In genomic region chr3:139198412-139198811, GRCm38 (mm10) we compare ENCODE assay signal across 27 mouse cellular contexts. TPM values are rescaled to one million over a fixed set of nuclear protein-coding genes. Genes with fewer than 3 reads are reported as not detected.
DNase-seq lines count a peak whose midpoint lies in the region; TF ChIP-seq lines count a peak whose summit lies in the region.
"Had no signal": no experiment of that assay in that cellular context is flagged by ENCODE, and none has a peak within 500 bp of the region (broad histone marks: within the 10 kb centered on the region; RNA-seq: fewer than 3 reads in every experiment).

No protein-coding gene starts in this region.

- H3K4me2 ChIP-seq in CH12.LX (ENCODE audit: insufficient read depth, low read depth, poor library complexity, severe bottlenecking) = no peak overlapping the region
- H3K4me2 ChIP-seq: embryonic facial prominence, embryonic 13.5 days; embryonic facial prominence, embryonic 15.5 days; forebrain, embryonic 12.5 days; forebrain, embryonic 15.5 days had no signal

- no peak for TF ChIP-seq CTCF in CH12.LX (conservative IDR thresholded peaks at IDR 0.05 in 1 of 2, IDR thresholded peaks at IDR 0.05 in 1 of 2; ENCODE audit: low read depth in 2 of 2, low read length in 2 of 2)
- TF ChIP-seq CTCF in ES-Bruce4 (IDR thresholded peaks at IDR 0.05; ENCODE audit: low read depth, low read length) = no peak

- H3K9me3 ChIP-seq in CH12.LX (replicated peaks; ENCODE audit: low read length) (no peaks in the 10 kb centered on the region), ES-Bruce4 (replicated peaks; ENCODE audit: control insufficient read depth, insufficient read depth, low read length, poor library complexity, severe bottlenecking) (no peaks in the 10 kb centered on the region), ES-E14 (ENCODE audit: control insufficient read depth, insufficient read depth, low read depth, low read length) (no peaks in the 10 kb centered on the region)
- H3K9me3 ChIP-seq: embryonic facial prominence, embryonic 13.5 days; embryonic facial prominence, embryonic 15.5 days; forebrain, embryonic 10.5 days; forebrain, embryonic 12.5 days; forebrain, embryonic 15.5 days; G1E had no signal

- TF ChIP-seq EP300 in CH12.LX (IDR thresholded peaks at IDR 0.05; ENCODE audit: low read length) = no peak
- no peak for TF ChIP-seq EP300 in ES-Bruce4 (IDR thresholded peaks at IDR 0.05; ENCODE audit: insufficient read depth, low read depth, low read length)

- H3K79me2 ChIP-seq in CH12.LX (replicated peaks; ENCODE audit: control insufficient read depth, extremely low read depth, insufficient read depth, poor library complexity, severe bottlenecking) = no peaks in the 10 kb centered on the region

- in situ Hi-C loops in CH12.LX (cut with MboI; ENCODE audit: low pct_ligation_motif_present, low pct_unique_long_range_greater_than_20kb, low sequenced_read_pairs) = loop anchor here (25.0 kb wide), 1 partner anchor 561 kb away; no protein-coding TSS in a partner anchor
- in situ Hi-C loops in ES-E14 (cut with MboI; ENCODE audit: low sequenced_read_pairs in 2 of 2, unreplicated experiment in 2 of 2) = loop anchor here in 1 of 2 experiments (25.0 kb wide), 1 partner anchor 561 kb away; no protein-coding TSS in a partner anchor

- H3K4me1 ChIP-seq in CH12.LX (ENCODE audit: control insufficient read depth in 1 of 2, insufficient read depth in 2 of 2) (peaks cover 0 to 1% of the 10 kb centered on the region in 2 experiments; a peak in 2 of 4 replicates), ES-Bruce4 (ENCODE audit: control insufficient read depth, insufficient read depth, low read length) (no peaks in the 10 kb centered on the region), ES-E14 (ENCODE audit: control insufficient read depth in 2 of 2, insufficient read depth in 2 of 2, low read length in 2 of 2, poor library complexity in 1 of 2) (no peaks in the 10 kb centered on the region)
- H3K4me1 ChIP-seq: embryonic facial prominence, embryonic 13.5 days; embryonic facial prominence, embryonic 15.5 days; forebrain, embryonic 10.5 days; forebrain, embryonic 12.5 days; forebrain, embryonic 15.5 days had no signal

- H3K4me3 ChIP-seq in CH12.LX (replicated peaks in 1 of 3; ENCODE audit: low read depth in 2 of 3, low read length in 2 of 3, poor library complexity in 1 of 3) (peak overlapping the region in 2 of 3 experiments; percentile 29 to 43), ES-Bruce4 (ENCODE audit: low read depth, low read length) (peak overlapping the region; percentile 33), ES-E14 (ENCODE audit: insufficient read depth in 1 of 2, low read depth in 1 of 2, low read length in 2 of 2, poor library complexity in 1 of 2, severe bottlenecking in 1 of 2) (peak overlapping the region; percentile 19 to 36; a peak in 2 of 4 replicates)
- H3K4me3 ChIP-seq: embryonic facial prominence, embryonic 13.5 days; embryonic facial prominence, embryonic 15.5 days; erythroblast, embryonic 14.5 days; forebrain, embryonic 10.5 days; forebrain, embryonic 12.5 days; forebrain, embryonic 15.5 days had no signal

- TF ChIP-seq RAD21 in CH12.LX (IDR thresholded peaks at IDR 0.05; ENCODE audit: low read depth, low read length) = no peak

- DNase-seq in CH12.LX (ENCODE audit: extremely low read depth) = peak; percentile 80
- DNase-seq in ES-E14 (ENCODE audit: low read depth, low spot score) = no peak
- DNase-seq in brain, adult 2 months (ENCODE audit: low read depth, low spot score) = peak; percentile 28
- no peak for DNase-seq in lung, postnatal 4 days
- DNase-seq in cerebellum, postnatal 25 days = no peak
- no peak for DNase-seq in B cell, adult 2 months
- DNase-seq: adrenal gland, adult 2 months; adrenal gland, postnatal 10 days; adrenal gland, postnatal 25 days; cerebellum, adult 11-12 months; cerebellum, adult 2 months; cerebellum, adult 9-10 months; cerebellum, postnatal 10 days; cerebellum, postnatal 36 days; embryo, embryonic 11 days; forebrain, postnatal 0 days had no signal

- H3K9ac ChIP-seq in CH12.LX (ENCODE audit: insufficient read depth, low read depth) (no peak overlapping the region), ES-Bruce4 (ENCODE audit: low read depth, poor library complexity, severe bottlenecking) (no peak overlapping the region), ES-E14 (ENCODE audit: insufficient read depth, low read depth, low read length, poor library complexity, severe bottlenecking) (no peak overlapping the region)
- H3K9ac ChIP-seq: embryonic facial prominence, embryonic 13.5 days; embryonic facial prominence, embryonic 15.5 days; forebrain, embryonic 12.5 days; forebrain, embryonic 15.5 days; forebrain, postnatal 0 days had no signal

- H3K36me3 ChIP-seq in CH12.LX (replicated peaks in 1 of 2; ENCODE audit: control insufficient read depth in 1 of 2, insufficient read depth in 1 of 2, low read length in 1 of 2) = no peaks in the 10 kb centered on the region
- no peaks in the 10 kb centered on the region for H3K36me3 ChIP-seq in ES-Bruce4 (ENCODE audit: control insufficient read depth, insufficient read depth, low read length, poor library complexity, severe bottlenecking)
- no peaks in the 10 kb centered on the region for H3K36me3 ChIP-seq in ES-E14 (ENCODE audit: control insufficient read depth, insufficient read depth, low read length, poor library complexity, severe bottlenecking)
- H3K36me3 ChIP-seq: embryonic facial prominence, embryonic 13.5 days; embryonic facial prominence, embryonic 15.5 days; forebrain, embryonic 10.5 days; forebrain, embryonic 12.5 days; forebrain, embryonic 15.5 days; G1E had no signal

- dilution Hi-C loops in CH12.LX (cut with MboI; ENCODE audit: extremely low pct_ligation_motif_present, extremely low pct_unique_long_range_greater_than_20kb, low sequenced_read_pairs) = no loop called here

- H3K27ac ChIP-seq in CH12.LX (ENCODE audit: insufficient read depth, low read depth) (no peak overlapping the region), ES-Bruce4 (ENCODE audit: insufficient read depth, low read length) (no peak overlapping the region), ES-E14 (ENCODE audit: insufficient read depth, low read depth, low read length, poor library complexity, severe bottlenecking) (no peak overlapping the region)
- H3K27ac ChIP-seq: embryonic facial prominence, embryonic 13.5 days; embryonic facial prominence, embryonic 15.5 days; forebrain, embryonic 10.5 days; forebrain, embryonic 12.5 days; forebrain, embryonic 15.5 days had no signal

- no peaks in the 10 kb centered on the region for H3K27me3 ChIP-seq in CH12.LX (replicated peaks)
- no peaks in the 10 kb centered on the region; the same call in 1 of the 2 replicates for H3K27me3 ChIP-seq in ES-Bruce4 (ENCODE audit: control insufficient read depth, insufficient read depth, low read length, poor library complexity, severe bottlenecking)

- 0 out of 2 replicates have a peak, but pooled peaks have one; percentile 31 for TF ChIP-seq POLR2A in CH12.LX (IDR thresholded peaks at IDR 0.05; ENCODE audit: low read depth, low read length)
- TF ChIP-seq POLR2A in ES-Bruce4 (IDR thresholded peaks at IDR 0.05; ENCODE audit: insufficient read depth, low read length) = no peak

TF ChIP-seq in CH12.LX, 34 proteins besides CTCF, POLR2A, EP300 and RAD21:
- TF ChIP-seq MXI1 (IDR thresholded peaks at IDR 0.05; ENCODE audit: low read depth, low read length) (no peak), E2F4 (IDR thresholded peaks at IDR 0.05; ENCODE audit: insufficient replicate concordance, low read depth, low read length) (no peak), SMC3 (IDR thresholded peaks at IDR 0.05; ENCODE audit: low read depth, low read length) (no peak), NELFE (IDR thresholded peaks at IDR 0.05; ENCODE audit: low read depth, low read length) (no peak), BHLHE40 (IDR thresholded peaks at IDR 0.05; ENCODE audit: low read depth, low read length) (peak; percentile 50; the same call in 1 of the 2 replicates), ELF1 (IDR thresholded peaks at IDR 0.05; ENCODE audit: low read depth, low read length) (peak; percentile 36; the same call in 1 of the 2 replicates), ETS1 (conservative IDR thresholded peaks at IDR 0.05; ENCODE audit: low read depth, low read length) (peak; percentile 44; the same call in 1 of the 2 replicates), KAT2A (IDR thresholded peaks at IDR 0.05; ENCODE audit: insufficient replicate concordance, low read length) (no peak), JUND (conservative IDR thresholded peaks at IDR 0.05; ENCODE audit: low read depth, low read length) (peak; percentile 35; the same call in 1 of the 2 replicates), CHD2 (IDR thresholded peaks at IDR 0.05; ENCODE audit: low read length) (peak; percentile 63), SIN3A (IDR thresholded peaks at IDR 0.05; ENCODE audit: low read length) (no peak)
TF ChIP-seq in CH12.LX: peak in this region for 5.

TF ChIP-seq in ES-E14, 5 proteins besides CTCF, POLR2A, EP300 and RAD21:
- TF ChIP-seq MAFK (IDR thresholded peaks at IDR 0.05; ENCODE audit: insufficient read depth, low read depth, low read length) = no peak
- no peak for TF ChIP-seq HCFC1 (IDR thresholded peaks at IDR 0.05; ENCODE audit: borderline replicate concordance, insufficient read depth, low read length)
- no peak for TF ChIP-seq CHD2 (IDR thresholded peaks at IDR 0.05; ENCODE audit: low read depth, low read length)
- no peak for TF ChIP-seq ZNF384 (IDR thresholded peaks at IDR 0.05; ENCODE audit: low read depth, low read length)
- no peak for TF ChIP-seq ZC3H11A (IDR thresholded peaks at IDR 0.05; ENCODE audit: borderline replicate concordance, low read depth, low read length)

RNA-seq across cellular contexts. Expression of gene Stpg2, which starts 7.1 kb away (rescaled TPM):
- total RNA-seq in CH12.LX (2012; rRNA removed) (not detected in 2 replicates), CH12.LX (2014; rRNA removed) (not detected in 2 replicates), ES-E14 (2012; rRNA removed) (0.16 TPM in 1 of 2 replicates, not detected in the other)
- polyA plus RNA-seq in CH12.LX (2012; ENCODE audit: insufficient read length, low read depth) (not detected in 2 replicates), ES-Bruce4 (2011; ENCODE audit: insufficient read depth, insufficient read length, low read depth, missing spikeins) (0.32 TPM in 1 of 2 replicates, not detected in the other)
- total RNA-seq: adrenal gland, adult 2 months; common myeloid progenitor, adult 5-6 weeks; G1E had no signal
- polyA plus RNA-seq: adrenal gland, adult 2 months; CD4-positive, CD25-positive, alpha-beta regulatory T cell, adult 4 months; embryonic facial prominence, embryonic 11.5 days; embryonic facial prominence, embryonic 13.5 days; erythroblast, embryonic 14.5 days; forebrain, embryonic 15.5 days; forebrain, postnatal 0 days; G1E had no signal

Comparison
In these comparisons a context has a peak if more than half of its experiments do, and no peak if none do; other contexts are left out.
1. DNase-seq: peak in CH12.LX (single experiment) and brain, adult 2 months (single experiment); none in ES-E14 (single experiment), lung, postnatal 4 days (0 of 2), cerebellum, postnatal 25 days (0 of 2) and B cell, adult 2 months (0 of 2).
2. Peak in every context shown above with its lines, with median percentiles within 50 percentile points of each other: H3K4me3 ChIP-seq.